Mouse (Mus musculus) stomach, postnatal 0 days (tissue): ENCODE data around the gene Usp4. TPM values are rescaled to one million over a fixed set of nuclear protein-coding genes. Genes with fewer than 3 reads are reported as not detected.

ENCODE experiments used
- ATAC-seq: fragments of 200-750 bp; cut with Nextera tagmentation; 2 replicates; pipeline ENCODE4 v1.8.0; 2017; ENCODE audit not compliant: low FRiP score, low TSS enrichment
- DNase-seq: peaks from one replicate; pipeline ENCODE4 v3.0.0-alpha.2; 2016; ENCODE audit warnings: low spot score
- H3K27ac ChIP-seq: fragments of 300-500 bp; sonication (generic); replicated peaks from 2 replicates; pipeline ENCODE4 v1.5.1; 2014; ENCODE audit warnings: mild to moderate bottlenecking, control low read depth
- H3K27me3 ChIP-seq: fragments of 300-500 bp; sonication (generic); 2 replicates; pipeline ENCODE4 v1.6.1; 2014; ENCODE audit warnings: low read length; ENCODE audit not compliant: control insufficient read depth, insufficient read depth
- H3K36me3 ChIP-seq: fragments of 300-500 bp; sonication (generic); 2 replicates; pipeline ENCODE4 v1.6.1; 2014; ENCODE audit warnings: low read length, mixed read lengths; ENCODE audit not compliant: control insufficient read depth, insufficient read depth
- H3K4me1 ChIP-seq: fragments of 300-500 bp; sonication (generic); replicated peaks from 2 replicates; pipeline ENCODE4 v1.6.1; 2014; ENCODE audit warnings: antibody characterized with exemption; ENCODE audit not compliant: control insufficient read depth, insufficient read depth
- H3K4me2 ChIP-seq: fragments of 300-500 bp; sonication (generic); replicated peaks from 2 replicates; pipeline ENCODE4 v1.6.1; 2014; ENCODE audit warnings: low read depth, mild to moderate bottlenecking, control low read depth, moderate library complexity
- H3K4me3 ChIP-seq: fragments of 300-500 bp; sonication (generic); 2 replicates; pipeline ENCODE4 v1.5.1; 2014; ENCODE audit warnings: low read depth, low read length, control low read depth
- H3K9ac ChIP-seq: fragments of 300-500 bp; sonication (generic); 2 replicates; pipeline ENCODE4 v1.6.1; 2014; ENCODE audit warnings: mild to moderate bottlenecking, low read length, control low read depth, mixed read lengths
- H3K9me3 ChIP-seq: fragments of 300-500 bp; sonication (generic); 2 replicates; pipeline ENCODE4 v1.6.1; 2016; ENCODE audit warnings: low read length; ENCODE audit not compliant: control insufficient read depth
- CTCF ChIP-seq: IDR thresholded peaks from 2 replicates; pipeline ENCODE4 v1.5.1; 2016; ENCODE audit warnings: antibody characterized with exemption, low read depth, mild to moderate bottlenecking, moderate library complexity
- EP300 ChIP-seq: optimal IDR thresholded peaks from 2 replicates; pipeline ENCODE3; 2016; ENCODE audit warnings: antibody characterized with exemption
- WGBS: fragments of 180-500 bp; shearing (Covaris S2); extraction: QIAGEN DNeasy Blood & Tissue Kit; methylation state at CpG from one replicate; pipeline ENCODE4 v1.1.7; 2014; 5-methylcytosine and 5-hydroxymethylcytosine counted together
- polyA plus RNA-seq: library from polyadenylated mRNA; unstranded; fragments of >200 nt; fragmentation: Nextera tagmentation; extraction: Ambion mirVana; gene quantifications from 2 replicates; pipeline ENCODE4 v1.2.1, GENCODE M21; 2015

Usp4 gene
- polyA plus RNA-seq, 1 experiment from 2014 or later: 56.8 TPM

DNA sequence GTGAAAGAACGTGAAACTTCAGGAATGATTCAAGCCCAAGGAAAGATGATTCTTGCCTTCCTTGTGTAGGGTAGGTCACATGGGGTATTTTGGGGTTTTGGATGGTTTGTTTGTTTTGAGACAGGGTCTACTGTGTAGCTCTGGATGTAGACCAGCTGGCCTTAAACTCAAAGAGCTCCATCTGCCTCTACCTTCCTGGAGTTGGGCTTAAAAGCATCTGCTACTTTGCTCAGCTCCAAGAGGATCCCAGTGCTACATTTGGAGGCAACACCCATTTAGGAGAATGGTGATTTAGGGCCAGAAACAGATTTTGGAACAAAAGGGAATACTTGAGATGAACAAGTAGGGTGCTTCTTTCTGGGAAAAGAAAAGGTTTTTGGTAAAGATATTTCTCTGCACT, 22.9 kb upstream of the Usp4 start:
- Histone ChIP-seq H3K4me1 (no peaks in the 10 kb centered on the region), H3K27ac (no peak overlapping the region), H3K9me3 (no peaks in the 10 kb centered on the region), H3K36me3 (no peaks in the 10 kb centered on the region; the same call in none of the 2 replicates), H3K4me2 (no peak overlapping the region), H3K9ac (no peak overlapping the region), H3K27me3 (no peaks in the 10 kb centered on the region), H3K4me3 (no peak overlapping the region)
- TF ChIP-seq EP300 (no peak), CTCF (no peak)
- ATAC-seq (no peak), DNase-seq (no peak)
- WGBS: 70% methylated on average over 1 of the region's 1 CpGs

DNA sequence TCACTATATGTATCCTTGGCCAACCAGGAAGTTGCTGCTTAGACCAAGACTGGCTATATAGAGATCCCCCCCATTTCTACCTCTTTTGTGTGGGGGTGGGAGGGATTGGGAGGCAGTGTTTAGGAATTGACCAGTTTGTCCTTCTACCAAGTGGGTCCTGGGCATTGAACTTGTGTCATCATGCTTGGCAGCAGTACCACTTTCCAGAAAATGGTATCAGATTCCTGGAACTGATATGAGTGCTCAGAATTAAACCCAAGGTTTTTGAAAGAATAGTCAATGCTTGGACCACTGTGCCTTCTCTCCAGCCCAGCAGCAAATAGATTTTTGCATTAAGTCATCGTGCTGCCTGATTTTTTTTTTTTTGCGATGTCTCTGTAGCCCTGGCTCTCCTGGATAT, 21.8 kb upstream of the Usp4 start:
- no peaks in the 10 kb centered on the region for H3K27me3 ChIP-seq
- WGBS: 92% methylated on average over 2 of the region's 2 CpGs
- TF ChIP-seq CTCF (no peak), EP300 (no peak)
- H3K9me3 ChIP-seq: no peaks in the 10 kb centered on the region
- no peaks in the 10 kb centered on the region for H3K4me1 ChIP-seq
- no peak overlapping the region for H3K9ac ChIP-seq
- DNase-seq (no peak), ATAC-seq (no peak)
- H3K36me3 ChIP-seq: peaks cover 2% of the 10 kb centered on the region
- H3K4me3 ChIP-seq: no peak overlapping the region
- no peak overlapping the region for H3K4me2 ChIP-seq
- H3K27ac ChIP-seq: no peak overlapping the region

DNA sequence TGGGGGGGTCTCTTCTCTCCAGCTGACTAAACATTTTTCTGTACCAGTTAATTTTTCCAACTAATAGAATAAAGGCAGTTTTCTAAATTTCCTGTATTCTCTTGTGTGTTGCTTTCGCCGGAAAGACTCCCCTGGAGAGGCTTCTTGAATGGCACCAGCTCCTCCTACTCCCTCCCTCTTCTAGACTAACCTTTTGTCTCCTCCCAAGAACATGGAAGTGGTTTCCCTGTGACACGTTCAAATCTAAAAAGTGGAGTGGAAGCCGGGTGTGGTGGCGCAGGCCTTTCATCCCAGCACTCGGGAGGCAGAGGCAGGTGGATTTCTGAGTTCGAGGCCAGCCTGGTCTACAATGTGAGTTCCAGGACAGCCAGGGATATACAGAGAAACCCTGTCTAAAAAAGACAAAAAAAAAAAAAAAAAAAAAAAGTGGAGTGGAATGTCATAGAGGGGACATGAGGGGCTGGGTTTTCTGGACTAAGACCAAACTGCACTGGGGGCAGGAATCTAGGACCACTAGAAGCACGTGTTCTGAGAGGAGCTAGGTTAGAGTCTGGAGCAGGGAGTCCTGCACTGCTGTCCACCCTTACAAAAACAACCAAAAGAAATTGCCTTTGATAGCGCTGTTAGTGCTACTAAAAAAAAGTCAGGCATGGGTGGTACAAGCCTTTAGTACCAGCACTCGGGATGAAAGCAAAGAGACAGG, 9.7 kb upstream of the Usp4 start:
- Histone ChIP-seq H3K27me3 (no peaks in the 10 kb centered on the region), H3K9me3 (no peaks in the 10 kb centered on the region), H3K4me2 (peak overlapping the region; percentile 65), H3K27ac (peak overlapping the region; percentile 99), H3K4me1 (0 out of 2 replicates have a peak, but pooled peaks cover 8% of the 10 kb centered on the region), H3K9ac (no peak overlapping the region), H3K4me3 (no peak overlapping the region), H3K36me3 (peaks cover 10% of the 10 kb centered on the region; the same call in 1 of the 2 replicates)
- WGBS: 52% methylated on average over 10 of the region's 10 CpGs
- DNase-seq (no peak), ATAC-seq (no peak)
- TF ChIP-seq CTCF: no peak
- TF ChIP-seq EP300: no peak

GRCm38 (mm10) chr9:108338551-108338885, 9.1 kb upstream of the Usp4 start:
- H3K27ac ChIP-seq: peak overlapping the region; percentile 99
- TF ChIP-seq EP300 (no peak), CTCF (no peak)
- no peak overlapping the region for H3K9ac ChIP-seq
- no peak for DNase-seq
- 13% methylated on average over 6 of the region's 6 CpGs for WGBS
- H3K4me1 ChIP-seq: 0 out of 2 replicates have a peak, but pooled peaks cover 8% of the 10 kb centered on the region
- H3K9me3 ChIP-seq: no peaks in the 10 kb centered on the region
- no peaks in the 10 kb centered on the region for H3K27me3 ChIP-seq
- H3K4me3 ChIP-seq: peak overlapping the region; percentile 65; the same call in 1 of the 2 replicates
- peaks cover 9% of the 10 kb centered on the region; the same call in 1 of the 2 replicates for H3K36me3 ChIP-seq
- peak overlapping the region; percentile 65 for H3K4me2 ChIP-seq
- no peak for ATAC-seq

GRCm38 (mm10) chr9:108338886-108339781, 8.5 kb upstream of the Usp4 start, which contains the start of gene Gpx1:
TSS of gene Gpx1 (plus strand) at chr9:108338903.
- peak; percentile 96 for DNase-seq
- Histone ChIP-seq H3K27ac (peak within 1 kb of the TSS; percentile 99), H3K9me3 (no peaks in the 10 kb centered on the region), H3K36me3 (peaks cover 7% of the 10 kb centered on the region; the same call in 1 of the 2 replicates), H3K4me1 (0 out of 2 replicates have a peak, but pooled peaks cover 8% of the 10 kb centered on the region), H3K27me3 (no peaks in the 10 kb centered on the region), H3K4me3 (peak within 1 kb of the TSS; percentile 65), H3K9ac (peak within 1 kb of the TSS; percentile 86), H3K4me2 (peak within 1 kb of the TSS; percentile 65)
- ATAC-seq: peak; percentile 97
- under 1% methylated on average over 48 of the region's 49 CpGs for WGBS
- TF ChIP-seq CTCF: peak; percentile 19; the same call in 1 of the 2 replicates
- TF ChIP-seq EP300: peak; percentile 95
